In genomic region chr8:102813959-102814358, GRCm38 (mm10) we compare ENCODE assay signal across 30 mouse cellular contexts. TPM values are rescaled to one million over a fixed set of nuclear protein-coding genes. Genes with fewer than 3 reads are reported as not detected.
DNase-seq lines count a peak whose midpoint lies in the region; ATAC-seq lines count a peak whose summit lies in the region.
"Had no signal": no experiment of that assay in that cellular context is flagged by ENCODE, and none has a peak within 500 bp of the region (broad histone marks: within the 10 kb centered on the region; RNA-seq: fewer than 3 reads in every experiment).

No protein-coding gene starts in this region.

- ATAC-seq in forebrain, embryonic 14.5 days, result no peak
- ATAC-seq in forebrain, embryonic 15.5 days (replicated peaks), result no peak
- no peak for ATAC-seq in midbrain, embryonic 11.5 days (ENCODE audit: low FRiP score)
- no peak for ATAC-seq in midbrain, embryonic 15.5 days (replicated peaks)
- ATAC-seq: activated CD4-positive, CD25-positive, alpha-beta regulatory T cell, adult 4 months; CD4-positive, CD25-positive, alpha-beta regulatory T cell, adult 4 months; forebrain, embryonic 16.5 days; hindbrain, embryonic 16.5 days; intestine, embryonic 15.5 days had no signal

- H3K9ac ChIP-seq in forebrain, embryonic 14.5 days (ENCODE audit: low read length), result no peak overlapping the region
- no peak overlapping the region for H3K9ac ChIP-seq in forebrain, embryonic 15.5 days (replicated peaks)
- H3K9ac ChIP-seq in midbrain, embryonic 11.5 days (ENCODE audit: low read length), result no peak overlapping the region
- H3K9ac ChIP-seq in midbrain, embryonic 15.5 days, result no peak overlapping the region
- H3K9ac ChIP-seq: embryonic facial prominence, embryonic 12.5 days; embryonic facial prominence, embryonic 15.5 days; heart, embryonic 12.5 days; heart, embryonic 15.5 days; hindbrain, embryonic 13.5 days; intestine, embryonic 15.5 days had no signal

- no peaks in the 10 kb centered on the region for H3K27me3 ChIP-seq in forebrain, embryonic 14.5 days (replicated peaks; ENCODE audit: control insufficient read depth, insufficient read depth, low read length)
- H3K27me3 ChIP-seq in forebrain, embryonic 15.5 days, result no peaks in the 10 kb centered on the region
- H3K27me3 ChIP-seq in midbrain, embryonic 11.5 days (ENCODE audit: control insufficient read depth, insufficient read depth, low read length), result no peaks in the 10 kb centered on the region
- no peaks in the 10 kb centered on the region for H3K27me3 ChIP-seq in midbrain, embryonic 15.5 days (replicated peaks)
- H3K27me3 ChIP-seq: embryonic facial prominence, embryonic 12.5 days; embryonic facial prominence, embryonic 15.5 days; heart, embryonic 12.5 days; heart, embryonic 15.5 days; hindbrain, embryonic 13.5 days; intestine, embryonic 15.5 days had no signal

- no peak overlapping the region for H3K4me2 ChIP-seq in forebrain, embryonic 14.5 days (ENCODE audit: low read length)
- no peak overlapping the region for H3K4me2 ChIP-seq in forebrain, embryonic 15.5 days (replicated peaks)
- no peak overlapping the region for H3K4me2 ChIP-seq in midbrain, embryonic 11.5 days
- H3K4me2 ChIP-seq in midbrain, embryonic 15.5 days, result no peak overlapping the region
- H3K4me2 ChIP-seq: embryonic facial prominence, embryonic 12.5 days; embryonic facial prominence, embryonic 15.5 days; heart, embryonic 12.5 days; heart, embryonic 15.5 days; hindbrain, embryonic 13.5 days; intestine, embryonic 15.5 days had no signal

- no peak overlapping the region for H3K4me3 ChIP-seq in forebrain, embryonic 14.5 days (ENCODE audit: low read depth, low read length)
- no peak overlapping the region for H3K4me3 ChIP-seq in forebrain, embryonic 15.5 days
- no peak overlapping the region for H3K4me3 ChIP-seq in midbrain, embryonic 11.5 days (ENCODE audit: low read depth, low read length)
- H3K4me3 ChIP-seq in midbrain, embryonic 15.5 days, result no peak overlapping the region
- H3K4me3 ChIP-seq: embryonic facial prominence, embryonic 12.5 days; embryonic facial prominence, embryonic 15.5 days; heart, embryonic 12.5 days; heart, embryonic 15.5 days; hindbrain, embryonic 10.5 days; hindbrain, embryonic 13.5 days; intestine, embryonic 15.5 days had no signal

- no peaks in the 10 kb centered on the region for H3K36me3 ChIP-seq in forebrain, embryonic 14.5 days (ENCODE audit: control insufficient read depth, insufficient read depth, low read length)
- no peaks in the 10 kb centered on the region for H3K36me3 ChIP-seq in forebrain, embryonic 15.5 days
- no peaks in the 10 kb centered on the region for H3K36me3 ChIP-seq in midbrain, embryonic 11.5 days (ENCODE audit: control insufficient read depth, insufficient read depth, low read length)
- no peaks in the 10 kb centered on the region for H3K36me3 ChIP-seq in midbrain, embryonic 15.5 days (replicated peaks)
- H3K36me3 ChIP-seq: embryonic facial prominence, embryonic 12.5 days; embryonic facial prominence, embryonic 15.5 days; heart, embryonic 12.5 days; heart, embryonic 15.5 days; hindbrain, embryonic 10.5 days; hindbrain, embryonic 13.5 days; intestine, embryonic 15.5 days had no signal

- WGBS in forebrain, embryonic 14.5 days, result 18% methylated on average over 5 of the region's 5 CpGs
- 21% methylated on average over 5 of the region's 5 CpGs for WGBS in forebrain, embryonic 15.5 days
- 50% methylated on average over 5 of the region's 5 CpGs for WGBS in midbrain, embryonic 11.5 days
- 40% methylated on average over 5 of the region's 5 CpGs for WGBS in midbrain, embryonic 15.5 days

- DNase-seq in forebrain, embryonic 14.5 days (ENCODE audit: low spot score), result peak; percentile 3
- peak; percentile 85 for DNase-seq in midbrain, embryonic 11.5 days (ENCODE audit: low spot score, missing footprints)
- DNase-seq in brain, adult 2 months (ENCODE audit: low read depth, low spot score), result peak; percentile 39
- peak; percentile 33 for DNase-seq in telencephalon, adult 2 months (ENCODE audit: low read depth, low spot score)
- no peak for DNase-seq in adrenal gland, adult 18-20 months (ENCODE audit: low spot score in 2 of 2)
- DNase-seq: adrenal gland, postnatal 10 days; adrenal gland, postnatal 36 days; cerebellum, adult 11-12 months; cerebellum, adult 8-10 months; cerebellum, postnatal 10 days; cerebellum, postnatal 36 days; gastrocnemius, postnatal 25 days; heart, adult 18-20 months; heart, postnatal 10 days; heart, postnatal 36 days; kidney, adult 11 months had no signal

- no peaks in the 10 kb centered on the region for H3K4me1 ChIP-seq in forebrain, embryonic 14.5 days (ENCODE audit: control insufficient read depth, insufficient read depth, low read length)
- 0 out of 2 replicates have a peak, but pooled peaks cover 4% of the 10 kb centered on the region for H3K4me1 ChIP-seq in forebrain, embryonic 15.5 days
- no peaks in the 10 kb centered on the region; the same call in 1 of the 2 replicates for H3K4me1 ChIP-seq in midbrain, embryonic 11.5 days (ENCODE audit: control insufficient read depth, insufficient read depth, low read length)
- H3K4me1 ChIP-seq in midbrain, embryonic 15.5 days, result no peaks in the 10 kb centered on the region
- H3K4me1 ChIP-seq: embryonic facial prominence, embryonic 12.5 days; embryonic facial prominence, embryonic 15.5 days; heart, embryonic 12.5 days; heart, embryonic 15.5 days; hindbrain, embryonic 13.5 days; intestine, embryonic 15.5 days had no signal

- no peak overlapping the region for H3K27ac ChIP-seq in forebrain, embryonic 14.5 days (ENCODE audit: low read depth, low read length)
- no peak overlapping the region for H3K27ac ChIP-seq in forebrain, embryonic 15.5 days (replicated peaks)
- no peak overlapping the region for H3K27ac ChIP-seq in midbrain, embryonic 11.5 days (ENCODE audit: low read depth, low read length)
- no peak overlapping the region for H3K27ac ChIP-seq in midbrain, embryonic 15.5 days
- H3K27ac ChIP-seq: embryonic facial prominence, embryonic 12.5 days; embryonic facial prominence, embryonic 15.5 days; heart, embryonic 15.5 days; hindbrain, embryonic 10.5 days; hindbrain, embryonic 13.5 days; intestine, embryonic 15.5 days had no signal

- H3K9me3 ChIP-seq in forebrain, embryonic 14.5 days (replicated peaks; ENCODE audit: control insufficient read depth, low read length), result no peaks in the 10 kb centered on the region
- H3K9me3 ChIP-seq in forebrain, embryonic 15.5 days, result no peaks in the 10 kb centered on the region
- H3K9me3 ChIP-seq in midbrain, embryonic 11.5 days (ENCODE audit: control insufficient read depth, low read length), result no peaks in the 10 kb centered on the region
- no peaks in the 10 kb centered on the region for H3K9me3 ChIP-seq in midbrain, embryonic 15.5 days
- H3K9me3 ChIP-seq: embryonic facial prominence, embryonic 12.5 days; embryonic facial prominence, embryonic 15.5 days; heart, embryonic 12.5 days; heart, embryonic 15.5 days; hindbrain, embryonic 10.5 days; hindbrain, embryonic 13.5 days; intestine, embryonic 15.5 days had no signal

RNA-seq across cellular contexts. Expression of gene Cdh11, which starts 28.5 kb away (rescaled TPM):
- 33.6 and 44.7 TPM in 2 replicates for polyA plus RNA-seq in forebrain, embryonic 14.5 days (2014; fragmentation: Nextera tagmentation; extraction: Ambion mirVana)
- 29.5 and 30.5 TPM in 2 replicates for polyA plus RNA-seq in forebrain, embryonic 15.5 days (2015; fragmentation: Nextera tagmentation; extraction: Ambion mirVana)
- polyA plus RNA-seq in midbrain, embryonic 11.5 days (2014; fragmentation: Nextera tagmentation; extraction: Ambion mirVana), result 74.9 and 80.7 TPM in 2 replicates
- 40.7 and 42.6 TPM in 2 replicates for polyA plus RNA-seq in midbrain, embryonic 15.5 days (2015; fragmentation: Nextera tagmentation; extraction: Ambion mirVana)
- 10 to 100 TPM; 11.4 to 13.3 TPM for total RNA-seq in adrenal gland, adult 18-20 months (2021)
- total RNA-seq: MEL had no signal

Comparison
In these comparisons a context has a peak if more than half of its experiments do, and no peak if none do; other contexts are left out.
1. DNase-seq: peak in forebrain, embryonic 14.5 days (single experiment), midbrain, embryonic 11.5 days (single experiment), brain, adult 2 months (single experiment) and telencephalon, adult 2 months (single experiment); none in adrenal gland, adult 18-20 months (0 of 2).